Mouse (Mus musculus) skeletal muscle tissue, adult 2 months (tissue): ENCODE data around the gene Plxdc2.
"Not testable (repeated sequence)": the region's sequence is repeated elsewhere in the genome, so short reads cannot be mapped to it uniquely, and the experiment has no call there.

Source experiments
- DNase-seq: peaks from one replicate; pipeline ENCODE4 v3.0.0-alpha.2; 2012; ENCODE audit warnings: low read depth, low spot score

The Plxdc2 gene

DNA sequence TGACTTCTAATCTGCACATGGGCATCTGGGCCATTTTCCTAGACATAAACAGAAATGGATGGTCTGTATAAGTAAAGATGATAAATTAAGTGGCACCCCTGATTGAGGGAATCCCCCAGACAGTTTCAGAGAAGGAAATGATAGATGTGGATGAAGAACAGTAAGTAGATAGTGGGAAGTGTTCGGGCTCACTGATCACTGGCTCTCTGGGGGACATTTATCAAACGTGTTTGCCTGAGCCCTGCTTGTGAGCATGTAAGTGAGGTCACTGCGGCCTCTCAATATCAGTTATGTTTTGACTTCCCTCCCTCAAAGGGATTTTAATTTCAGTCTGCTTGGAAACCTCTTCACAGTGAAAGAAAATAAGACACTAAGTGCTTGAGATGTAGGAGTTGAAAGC lies 387.5 kb downstream of the Plxdc2 start:
- no peak for DNase-seq

DNA sequence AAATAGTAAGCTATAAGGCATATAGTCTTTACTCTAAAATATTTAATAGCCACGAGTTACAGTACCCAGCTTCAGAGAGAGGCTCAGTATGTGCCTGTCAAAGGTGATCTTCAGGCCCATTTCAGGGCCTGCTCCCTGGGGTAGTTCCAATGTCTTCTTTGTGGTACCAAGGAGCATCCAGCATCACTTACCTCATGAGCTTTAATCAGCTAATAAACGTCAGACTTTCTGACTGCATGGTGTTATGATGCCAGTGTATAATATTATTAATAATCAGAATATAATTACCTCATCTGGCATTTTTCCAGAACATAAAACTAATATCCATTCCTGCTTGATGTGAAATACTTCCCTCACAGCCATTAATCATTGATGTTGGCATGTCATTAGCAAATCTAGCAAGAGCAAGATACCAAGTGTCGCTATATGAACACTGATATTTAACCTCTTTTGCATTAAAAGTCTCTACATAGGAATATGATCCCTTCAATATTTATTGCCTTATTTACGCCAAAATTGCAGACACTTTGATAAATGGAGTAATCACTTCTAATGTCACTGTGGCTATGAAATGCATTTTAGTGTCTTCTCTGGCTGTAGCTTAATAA lies 393.3 kb downstream of the Plxdc2 start:
- no peak for DNase-seq

DNA sequence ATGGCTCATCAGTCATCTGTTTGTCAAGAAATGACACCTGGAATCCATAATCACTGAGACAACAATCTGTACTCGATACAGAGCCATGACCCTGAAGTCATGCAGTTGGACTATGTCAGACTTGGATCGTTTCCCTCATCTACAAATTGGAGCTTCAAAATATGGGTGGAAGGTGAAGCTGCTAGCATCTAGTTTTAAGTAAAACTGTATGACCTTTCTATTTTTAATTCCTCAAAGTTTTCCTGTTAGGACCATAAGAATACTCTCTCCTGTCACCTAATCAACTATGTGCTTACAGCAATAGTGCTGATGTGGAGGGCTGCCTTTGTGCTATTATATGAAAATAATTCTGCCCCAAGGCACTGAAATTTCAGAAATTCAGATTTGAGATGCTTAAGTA lies 401.1 kb downstream of the Plxdc2 start:
- no peak for DNase-seq

DNA sequence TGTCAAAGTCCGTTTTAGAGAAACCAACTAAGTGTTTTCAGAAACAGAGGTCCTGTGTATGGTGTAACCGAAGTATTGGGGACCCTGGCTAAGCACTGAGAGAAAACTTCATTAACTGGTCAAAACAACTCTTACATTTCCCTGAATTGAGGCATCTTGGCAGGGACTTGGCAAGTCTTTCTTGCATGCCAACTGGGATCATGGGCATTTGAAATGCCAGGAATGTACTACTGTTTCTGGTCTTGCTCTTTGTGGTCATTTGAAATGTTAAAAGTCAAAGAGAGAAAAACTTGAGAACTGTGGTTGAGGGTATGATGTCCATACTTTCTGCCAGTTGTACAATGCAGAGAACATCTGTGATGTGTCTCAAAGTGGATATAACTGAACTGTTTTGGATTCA lies 403.7 kb downstream of the Plxdc2 start:
- DNase-seq = no peak

DNA sequence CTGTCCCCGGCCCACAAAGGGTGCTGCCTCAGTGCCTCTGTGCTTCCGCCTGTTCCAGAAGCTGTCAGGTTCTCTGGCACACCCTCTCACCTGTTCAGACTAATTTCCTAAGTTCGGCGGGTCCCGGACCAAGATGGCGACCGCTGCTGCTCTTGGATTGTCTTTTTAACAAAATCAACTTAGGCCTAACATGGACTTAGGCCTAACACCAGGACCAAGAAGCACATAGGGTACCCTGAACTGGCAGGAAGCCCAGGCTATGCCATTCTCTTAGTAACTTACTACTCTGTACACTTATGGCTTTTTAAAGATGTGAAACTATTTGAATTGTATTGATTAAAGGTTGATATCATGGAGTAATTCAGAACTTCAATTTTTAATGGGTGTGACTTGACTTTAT lies 413.0 kb downstream of the Plxdc2 start:
- not testable (repeated sequence) for DNase-seq

DNA sequence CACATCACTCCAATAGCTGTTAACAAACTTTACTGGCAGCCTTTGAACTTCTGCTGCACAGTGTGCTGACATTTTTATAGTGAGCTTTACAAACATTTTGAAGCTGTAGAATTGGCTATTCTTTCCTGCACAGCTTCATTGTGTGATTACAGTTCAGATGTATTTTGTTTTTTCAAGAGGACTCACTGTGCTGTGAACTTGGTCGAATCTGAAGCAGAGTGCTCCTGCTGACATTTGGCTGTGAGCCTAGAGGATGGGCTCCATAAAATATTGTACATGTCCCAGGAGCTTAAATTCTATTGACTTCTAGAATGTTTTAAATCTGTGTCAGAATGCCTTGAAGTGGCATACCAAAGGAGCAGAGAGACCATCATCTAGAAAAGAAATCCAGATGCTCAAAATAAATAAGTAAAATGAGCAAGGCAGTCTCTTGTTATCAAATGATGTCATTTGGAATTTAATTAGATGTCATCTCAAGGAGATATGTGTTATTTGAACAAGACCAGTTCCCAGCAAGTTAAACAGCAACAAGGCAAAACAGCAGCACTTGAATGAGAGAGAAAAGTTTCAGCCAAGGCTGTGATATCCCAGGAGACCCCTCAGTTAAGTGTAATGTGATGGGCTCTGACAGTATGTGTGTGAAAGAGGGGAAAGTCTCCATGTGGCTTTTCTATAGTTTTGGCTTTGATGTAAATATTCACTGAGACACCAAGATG lies 417.5 kb downstream of the Plxdc2 start:
- DNase-seq = no peak

DNA sequence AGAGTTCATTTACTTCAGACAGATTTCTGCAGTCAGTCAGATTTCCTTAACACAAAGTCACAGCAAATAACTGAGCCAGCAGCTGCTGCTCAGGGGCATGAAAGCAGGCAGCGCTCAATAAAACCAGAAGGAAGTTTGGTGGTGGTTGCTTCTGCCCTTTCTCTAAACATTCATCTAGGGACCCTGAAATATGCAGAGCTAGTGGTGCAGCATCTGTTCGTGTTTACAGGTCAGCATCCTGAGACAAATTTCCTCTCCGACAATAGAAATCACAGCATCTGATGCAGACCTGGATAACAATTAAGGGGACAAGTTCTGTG lies 418.0 kb downstream of the Plxdc2 start:
- DNase-seq = no peak

DNA sequence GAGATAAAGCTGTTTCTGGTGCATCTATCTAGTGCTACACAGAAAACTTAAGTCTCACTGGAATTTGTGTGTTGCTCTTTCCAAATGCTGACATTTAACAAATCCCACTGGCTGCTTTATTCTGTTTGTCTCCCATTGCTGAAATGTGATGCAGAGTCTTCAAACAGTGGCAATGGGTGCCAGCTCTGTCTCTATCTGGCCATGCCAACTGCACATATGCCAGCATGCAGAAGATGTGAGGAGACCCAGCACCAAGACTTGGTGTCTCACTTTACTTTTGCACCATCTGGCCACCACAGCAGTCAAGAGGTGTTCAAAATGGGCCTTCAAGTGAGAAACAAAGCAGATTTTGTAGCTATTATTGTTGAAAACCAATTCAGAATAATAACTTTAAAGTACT lies 439.2 kb downstream of the Plxdc2 start:
- no peak for DNase-seq
